Mouse (Mus musculus) megakaryocyte, embryonic 14.5 days (primary cell): ENCODE measurements at regions not wholly inside any gene's neighbourhood (a gene's known extent, or its start where the extent isn't known, plus 50 kb on each side); places are given as distances from the start of the nearest gene placed in this dataset.

ENCODE experiments used
- FLI1 ChIP-seq: IDR thresholded peaks from 2 replicates; pipeline ENCODE4 v1.6.1; 2012; ENCODE audit warnings: low read length, inconsistent platforms, mixed read lengths
- GATA1 ChIP-seq: IDR thresholded peaks from 3 replicates; pipeline ENCODE4 v1.6.1; 2012; ENCODE audit warnings: mixed read lengths, low read length, inconsistent platforms, borderline replicate concordance

- TF ChIP-seq GATA1 (no peak), FLI1 (no peak)
These were observed 124.3 kb upstream of the Rbfox1 start for GRCm38 (mm10) chr16:5760821-5761220.
